Mouse (Mus musculus): ENCODE measurements around the gene Srsf6. TPM values are rescaled to one million over a fixed set of nuclear protein-coding genes. Genes with fewer than 3 reads are reported as not detected.

Gene Srsf6
- polyA plus RNA-seq, 1 experiment from 2014 or later, result 195 TPM

Other genes with a start within 250 kb of the Srsf6 start
- 0.16 and 0.48 TPM in 2 replicates for gene L3mbtl1, start 11.9 kb downstream of the Srsf6 start, polyA plus RNA-seq (2015; fragmentation: Nextera tagmentation; extraction: Ambion mirVana)
- 0.09 TPM in 1 of 2 replicates, not detected in the other for gene Sgk2, start 55.8 kb downstream of the Srsf6 start, polyA plus RNA-seq (2015; fragmentation: Nextera tagmentation; extraction: Ambion mirVana)
- 45.3 and 51.7 TPM in 2 replicates for gene Ift52, start 85.8 kb downstream of the Srsf6 start, polyA plus RNA-seq (2015; fragmentation: Nextera tagmentation; extraction: Ambion mirVana)
- 23.3 and 24.8 TPM in 2 replicates for gene Mybl2, start 123.2 kb downstream of the Srsf6 start, polyA plus RNA-seq (2015; fragmentation: Nextera tagmentation; extraction: Ambion mirVana)
- 0.48 TPM in 1 of 2 replicates, not detected in the other for gene Gtsf1l, start 156.3 kb downstream of the Srsf6 start, polyA plus RNA-seq (2015; fragmentation: Nextera tagmentation; extraction: Ambion mirVana)